Mouse (Mus musculus) liver, postnatal 0 days (tissue): ENCODE results near the gene Fam71f1.

ENCODE experiments used
- CTCF ChIP-seq: sonication (generic); IDR thresholded peaks from 2 replicates; pipeline ENCODE4 v1.5.1; 2016; ENCODE audit warnings: antibody characterized with exemption, low read depth
- EP300 ChIP-seq: IDR thresholded peaks from 2 replicates; pipeline ENCODE4 v1.6.1; 2016; ENCODE audit warnings: antibody characterized with exemption, low read depth, mild to moderate bottlenecking

GRCm38 (mm10) chr6:29317941-29318340, 999 bp upstream of the Fam71f1 start:
- TF ChIP-seq CTCF (no peak), EP300 (no peak)
